Mouse (Mus musculus) forebrain, embryonic 10.5 days (tissue): ENCODE measurements around the gene Sorcs2. TPM values are rescaled to one million over a fixed set of nuclear protein-coding genes. Genes with fewer than 3 reads are reported as not detected.

Experiments used
- DNase-seq: peaks from one replicate; pipeline ENCODE4 v3.0.0-alpha.2; 2017; ENCODE audit warnings: low spot score; ENCODE audit errors: extremely low spot score
- H3K27ac ChIP-seq: fragments of 300-500 bp; sonication (generic); 2 replicates; pipeline ENCODE4 v1.5.1; 2016; ENCODE audit warnings: mild to moderate bottlenecking
- H3K27me3 ChIP-seq: fragments of 300-500 bp; sonication (generic); 2 replicates; pipeline ENCODE4 v1.6.1; 2016; ENCODE audit warnings: mild to moderate bottlenecking; ENCODE audit not compliant: poor library complexity, severe bottlenecking
- H3K36me3 ChIP-seq: fragments of 300-500 bp; sonication (generic); replicated peaks from 2 replicates; pipeline ENCODE4 v1.6.1; 2016; ENCODE audit warnings: mild to moderate bottlenecking, moderate library complexity
- H3K4me1 ChIP-seq: fragments of 300-500 bp; sonication (generic); 2 replicates; pipeline ENCODE4 v1.6.1; 2016
- H3K4me3 ChIP-seq: fragments of 300-500 bp; sonication (generic); 2 replicates; pipeline ENCODE4 v1.5.1; 2016; ENCODE audit warnings: mild to moderate bottlenecking, moderate library complexity
- H3K9me3 ChIP-seq: fragments of 300-500 bp; sonication (generic); 2 replicates; pipeline ENCODE4 v1.6.1; 2016; ENCODE audit warnings: mild to moderate bottlenecking, moderate library complexity
- WGBS: fragments of 180-500 bp; shearing (Covaris S2); methylation state at CpG from one replicate; pipeline ENCODE4 v1.1.7; 2016; 5-methylcytosine and 5-hydroxymethylcytosine counted together
- polyA plus RNA-seq: library from polyadenylated mRNA; unstranded; fragments of >200 nt; fragmentation: Nextera tagmentation; extraction: Ambion mirVana; gene quantifications from 2 replicates; pipeline ENCODE4 v1.2.1, GENCODE M21; 2016

Gene Sorcs2
- polyA plus RNA-seq, 1 experiment from 2014 or later, result 4.7 TPM

- no peak overlapping the region for H3K4me3 ChIP-seq
- H3K4me1 ChIP-seq, result peaks cover 58% of the 10 kb centered on the region
- no peaks in the 10 kb centered on the region for H3K36me3 ChIP-seq
- 80% methylated on average over 7 of the region's 7 CpGs for WGBS
- H3K27me3 ChIP-seq, result no peaks in the 10 kb centered on the region
- no peaks in the 10 kb centered on the region for H3K9me3 ChIP-seq
- peak overlapping the region; percentile 62 for H3K27ac ChIP-seq
- no peak for DNase-seq
Observed at GRCm38 (mm10) chr5:36368511-36369135, 29.3 kb downstream of the Sorcs2 start.

- Histone ChIP-seq H3K27ac (peak overlapping the region; percentile 62; the same call in 1 of the 2 replicates), H3K27me3 (no peaks in the 10 kb centered on the region), H3K9me3 (no peaks in the 10 kb centered on the region), H3K4me3 (no peak overlapping the region), H3K4me1 (peaks cover 57% of the 10 kb centered on the region), H3K36me3 (no peaks in the 10 kb centered on the region)
- DNase-seq, result no peak
- 87% methylated on average over 6 of the region's 6 CpGs for WGBS
Observed at GRCm38 (mm10) chr5:36367911-36368310, 30.0 kb downstream of the Sorcs2 start.

- no peaks in the 10 kb centered on the region for H3K36me3 ChIP-seq
- no peak overlapping the region for H3K4me3 ChIP-seq
- 76% methylated on average over 3 of the region's 3 CpGs for WGBS
- H3K27me3 ChIP-seq, result no peaks in the 10 kb centered on the region
- H3K4me1 ChIP-seq, result peaks cover 53% of the 10 kb centered on the region
- no peaks in the 10 kb centered on the region for H3K9me3 ChIP-seq
- no peak for DNase-seq
- H3K27ac ChIP-seq, result no peak overlapping the region
Observed at GRCm38 (mm10) chr5:36367181-36367610, 30.7 kb downstream of the Sorcs2 start.

- H3K36me3 ChIP-seq, result no peaks in the 10 kb centered on the region
- DNase-seq, result no peak
- H3K4me3 ChIP-seq, result no peak overlapping the region
- 93% methylated on average over 7 of the region's 7 CpGs for WGBS
- no peaks in the 10 kb centered on the region for H3K9me3 ChIP-seq
- peaks cover 43% of the 10 kb centered on the region for H3K4me1 ChIP-seq
- H3K27ac ChIP-seq, result no peak overlapping the region
- no peaks in the 10 kb centered on the region for H3K27me3 ChIP-seq
Observed at GRCm38 (mm10) chr5:36361749-36362148, 36.2 kb downstream of the Sorcs2 start.

- 74% methylated on average over 7 of the region's 7 CpGs for WGBS
- Histone ChIP-seq H3K27me3 (no peaks in the 10 kb centered on the region), H3K36me3 (no peaks in the 10 kb centered on the region), H3K9me3 (no peaks in the 10 kb centered on the region), H3K27ac (peak overlapping the region; percentile 51), H3K4me3 (no peak overlapping the region), H3K4me1 (peaks cover 37% of the 10 kb centered on the region)
- no peak for DNase-seq
Observed at GRCm38 (mm10) chr5:36360343-36360742, 37.6 kb downstream of the Sorcs2 start.

GRCm38 (mm10) chr5:36359535-36360243, 38.2 kb downstream of the Sorcs2 start:
- peak overlapping the region; percentile 51 for H3K27ac ChIP-seq
- H3K9me3 ChIP-seq, result no peaks in the 10 kb centered on the region
- WGBS, result 62% methylated on average over 5 of the region's 5 CpGs

GRCm38 (mm10) chr5:36358161-36358560, 39.8 kb downstream of the Sorcs2 start:
- WGBS, result 91% methylated on average over 4 of the region's 4 CpGs
- no peaks in the 10 kb centered on the region for H3K36me3 ChIP-seq
- no peaks in the 10 kb centered on the region for H3K27me3 ChIP-seq
- no peaks in the 10 kb centered on the region for H3K9me3 ChIP-seq
- no peak for DNase-seq
- H3K27ac ChIP-seq, result no peak overlapping the region
- H3K4me3 ChIP-seq, result no peak overlapping the region
- H3K4me1 ChIP-seq, result peaks cover 23% of the 10 kb centered on the region

More at GRCm38 (mm10) chr5:36359535-36360243, 38.2 kb downstream of the Sorcs2 start:
- H3K27me3 ChIP-seq, result no peaks in the 10 kb centered on the region
- no peaks in the 10 kb centered on the region for H3K36me3 ChIP-seq
- peaks cover 34% of the 10 kb centered on the region for H3K4me1 ChIP-seq
- no peak overlapping the region for H3K4me3 ChIP-seq
- DNase-seq, result no peak

GRCm38 (mm10) chr5:36356659-36357058, 41.3 kb downstream of the Sorcs2 start:
- H3K27me3 ChIP-seq, result no peaks in the 10 kb centered on the region
- H3K4me3 ChIP-seq, result no peak overlapping the region
- H3K9me3 ChIP-seq, result no peaks in the 10 kb centered on the region
- H3K4me1 ChIP-seq, result peaks cover 20% of the 10 kb centered on the region
- 93% methylated on average over 4 of the region's 4 CpGs for WGBS
- no peaks in the 10 kb centered on the region for H3K36me3 ChIP-seq
- no peak for DNase-seq
- no peak overlapping the region for H3K27ac ChIP-seq

- WGBS, result 94% methylated on average over 3 of the region's 3 CpGs
- H3K27ac ChIP-seq, result no peak overlapping the region
- DNase-seq, result no peak
Observed at GRCm38 (mm10) chr5:36355683-36356082, 42.3 kb downstream of the Sorcs2 start.

GRCm38 (mm10) chr5:36353679-36354078, 44.3 kb downstream of the Sorcs2 start:
- Histone ChIP-seq H3K4me3 (no peak overlapping the region), H3K27me3 (no peaks in the 10 kb centered on the region), H3K4me1 (no peaks in the 10 kb centered on the region), H3K9me3 (no peaks in the 10 kb centered on the region), H3K27ac (no peak overlapping the region), H3K36me3 (no peaks in the 10 kb centered on the region)
- 90% methylated on average over 6 of the region's 6 CpGs for whole genome bisulfite sequencing
- DNase-seq, result no peak

More at GRCm38 (mm10) chr5:36355683-36356082, 42.3 kb downstream of the Sorcs2 start:
- Histone ChIP-seq H3K36me3 (no peaks in the 10 kb centered on the region), H3K9me3 (no peaks in the 10 kb centered on the region), H3K27me3 (no peaks in the 10 kb centered on the region), H3K4me1 (peaks cover 15% of the 10 kb centered on the region), H3K4me3 (no peak overlapping the region)

- Histone ChIP-seq H3K27ac (no peak overlapping the region), H3K4me3 (no peak overlapping the region), H3K9me3 (no peaks in the 10 kb centered on the region), H3K36me3 (no peaks in the 10 kb centered on the region), H3K27me3 (no peaks in the 10 kb centered on the region), H3K4me1 (no peaks in the 10 kb centered on the region)
- 89% methylated on average over 2 of the region's 2 CpGs for WGBS
- no peak for DNase-seq
Observed at GRCm38 (mm10) chr5:36353194-36353593, 44.7 kb downstream of the Sorcs2 start.

- H3K9me3 ChIP-seq, result no peaks in the 10 kb centered on the region
- no peaks in the 10 kb centered on the region for H3K4me1 ChIP-seq
- no peaks in the 10 kb centered on the region for H3K36me3 ChIP-seq
- DNase-seq, result no peak
- 89% methylated on average over 4 of the region's 4 CpGs for WGBS
- no peaks in the 10 kb centered on the region for H3K27me3 ChIP-seq
- H3K4me3 ChIP-seq, result no peak overlapping the region
- H3K27ac ChIP-seq, result no peak overlapping the region
Observed at GRCm38 (mm10) chr5:36346698-36347097, 51.2 kb downstream of the Sorcs2 start.

GRCm38 (mm10) chr5:36339283-36339682, 58.7 kb downstream of the Sorcs2 start:
- 0 out of 2 replicates have a peak, but pooled peaks cover 13% of the 10 kb centered on the region for H3K27me3 ChIP-seq
- no peak overlapping the region for H3K27ac ChIP-seq
- no peak for DNase-seq
- H3K9me3 ChIP-seq, result no peaks in the 10 kb centered on the region
- no peaks in the 10 kb centered on the region for H3K36me3 ChIP-seq
- H3K4me1 ChIP-seq, result peaks cover 32% of the 10 kb centered on the region
- H3K4me3 ChIP-seq, result no peak overlapping the region
- WGBS, result 75% methylated on average over 3 of the region's 3 CpGs
